Mouse (Mus musculus): ENCODE measurements around the gene Aamp.
"Not testable (repeated sequence)": the region's sequence is repeated elsewhere in the genome, so short reads cannot be mapped to it uniquely, and the experiment has no call there.

Aamp gene

DNA sequence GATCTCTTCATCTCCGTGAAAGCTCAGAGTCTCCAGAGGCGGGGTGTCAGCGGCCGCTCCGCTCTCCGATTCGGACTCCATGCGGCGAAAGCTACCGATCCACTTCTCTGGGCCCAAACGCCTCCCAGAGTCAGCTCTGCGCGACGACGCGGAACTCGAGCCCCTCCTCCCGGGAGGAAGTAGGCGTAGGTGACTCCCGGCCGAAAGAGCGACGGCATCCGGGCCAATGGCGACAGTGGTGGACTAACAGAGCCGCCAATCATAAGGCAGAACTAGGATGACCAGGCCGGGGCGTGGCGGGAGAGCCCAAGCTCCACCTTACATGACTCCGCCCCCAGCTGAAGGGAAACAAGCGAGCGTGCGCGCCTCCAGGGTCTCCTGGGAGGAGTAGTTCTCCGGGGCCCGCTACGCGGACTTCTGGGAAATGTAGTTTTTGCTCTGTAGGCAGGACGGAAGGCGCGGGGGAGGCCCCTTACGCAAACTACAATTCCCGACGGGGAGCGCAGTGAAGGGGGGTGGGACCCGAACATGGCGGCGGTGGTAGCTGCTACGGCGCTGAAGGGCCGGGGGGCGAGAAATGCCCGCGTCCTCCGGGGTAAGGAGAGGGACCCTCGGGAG, at the start of gene Aamp, which contains the start of gene Pnkd:
Gene Aamp, minus strand, starts transcription at position 196 of the 618 bp plus-strand sequence.
Gene Pnkd, plus strand, starts transcription at position 388 of the 618 bp plus-strand sequence.
- DNase-seq (ENCODE audit: low spot score): peak; percentile 100

DNA sequence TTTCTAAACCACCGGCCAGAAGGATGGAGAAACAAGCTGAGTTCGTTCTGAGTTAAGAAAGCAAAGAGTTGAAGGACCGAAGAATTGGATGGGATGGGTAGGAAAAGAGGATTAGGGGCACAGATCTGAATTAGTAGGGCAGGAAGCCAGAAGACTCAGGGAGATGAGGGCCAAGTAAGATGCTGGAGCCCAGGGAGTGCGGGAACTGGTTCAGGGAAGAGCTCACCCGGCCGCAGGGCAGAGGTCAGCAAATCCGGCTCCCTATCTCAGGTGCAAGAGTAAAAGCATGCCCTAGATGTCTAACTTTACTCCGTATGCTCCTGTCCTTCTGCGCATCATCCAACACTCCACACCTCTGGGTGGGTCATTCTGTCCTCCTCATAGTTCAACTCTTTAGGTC, 48.4 kb upstream of the Aamp start:
- no peak for DNase-seq (ENCODE audit: low spot score)

DNA sequence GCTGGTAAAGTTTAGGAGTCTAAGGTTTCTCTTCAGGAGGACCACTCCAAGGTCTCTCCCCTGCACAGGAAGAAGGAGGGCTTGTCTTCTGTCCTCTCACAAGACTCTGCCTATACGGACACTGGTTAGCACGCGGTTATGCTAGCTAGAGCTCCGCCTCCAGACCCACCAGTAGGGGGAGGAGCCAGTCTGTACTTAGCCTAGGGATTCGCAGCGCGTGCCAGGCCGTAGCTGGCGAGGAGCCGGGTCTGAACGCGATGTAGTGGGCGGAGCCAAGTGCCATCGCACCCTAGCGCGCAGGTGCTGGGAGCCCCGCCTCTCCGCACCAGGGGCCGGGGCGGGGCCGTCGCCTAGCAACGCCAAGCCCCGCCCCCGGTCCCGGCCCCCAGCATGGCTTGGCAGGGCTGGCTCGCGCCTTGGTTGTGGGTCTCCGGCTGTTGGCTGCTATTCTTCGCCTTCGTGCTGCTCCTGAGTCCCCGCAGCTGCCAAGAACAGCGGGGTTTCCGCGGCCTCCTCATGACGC, 47.8 kb upstream of the Aamp start:
- peak; percentile 97 for DNase-seq (ENCODE audit: low spot score)

- DNase-seq (ENCODE audit: low spot score): no peak
These were observed 46.6 kb upstream of the Aamp start for GRCm38 (mm10) chr1:74331046-74331681.

GRCm38 (mm10) chr1:74329899-74330431, 45.4 kb upstream of the Aamp start:
- no peak for DNase-seq (ENCODE audit: low spot score)

DNA sequence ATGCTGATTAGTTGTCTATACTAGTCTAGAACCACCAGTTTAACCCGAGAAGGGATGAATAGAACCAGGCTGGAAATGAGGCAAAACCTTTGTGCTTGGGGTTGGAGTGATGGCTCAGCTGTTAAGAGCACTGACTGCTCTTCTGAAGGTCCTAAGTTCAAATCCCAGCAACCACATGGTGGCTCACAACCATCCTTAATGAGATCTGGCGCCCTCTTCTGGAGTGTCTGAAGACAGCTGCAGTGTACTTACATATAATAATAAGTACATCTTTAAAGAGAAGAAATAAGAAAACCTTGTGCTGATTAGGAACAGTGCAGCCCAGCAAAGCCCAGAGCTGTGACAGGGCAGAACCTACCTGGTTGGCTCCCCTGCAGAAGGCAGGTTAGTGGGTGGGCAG, 42.4 kb upstream of the Aamp start:
- DNase-seq (ENCODE audit: low spot score): not testable (repeated sequence)

DNA sequence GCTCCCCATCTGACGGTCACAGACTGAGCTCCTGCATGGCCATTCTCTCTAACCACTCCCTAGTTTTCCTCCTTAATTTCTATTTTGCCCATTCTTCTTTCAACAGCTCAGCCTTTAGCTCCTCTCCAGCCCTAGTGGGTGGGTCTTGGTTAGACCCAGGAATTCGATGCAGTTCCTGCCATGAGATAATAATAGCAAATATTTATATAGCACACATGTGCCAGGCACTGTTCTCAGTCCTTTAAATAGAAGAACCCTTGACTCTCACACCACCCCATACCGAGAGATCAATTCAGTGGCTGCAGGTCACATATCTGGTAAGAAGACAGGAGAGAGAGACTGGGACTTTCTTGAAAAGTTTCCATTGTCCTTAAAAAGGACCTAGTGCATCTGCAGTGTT, 36.9 kb upstream of the Aamp start:
- no peak for DNase-seq (ENCODE audit: low spot score)

- DNase-seq (ENCODE audit: low spot score): no peak
These were observed 34.2 kb upstream of the Aamp start for GRCm38 (mm10) chr1:74318711-74319110.

- DNase-seq (ENCODE audit: low spot score): no peak
These were observed 31.7 kb upstream of the Aamp start for GRCm38 (mm10) chr1:74316114-74316827.

- no peak for DNase-seq (ENCODE audit: low spot score)
These were observed 30.3 kb upstream of the Aamp start for GRCm38 (mm10) chr1:74314796-74315195.

DNA sequence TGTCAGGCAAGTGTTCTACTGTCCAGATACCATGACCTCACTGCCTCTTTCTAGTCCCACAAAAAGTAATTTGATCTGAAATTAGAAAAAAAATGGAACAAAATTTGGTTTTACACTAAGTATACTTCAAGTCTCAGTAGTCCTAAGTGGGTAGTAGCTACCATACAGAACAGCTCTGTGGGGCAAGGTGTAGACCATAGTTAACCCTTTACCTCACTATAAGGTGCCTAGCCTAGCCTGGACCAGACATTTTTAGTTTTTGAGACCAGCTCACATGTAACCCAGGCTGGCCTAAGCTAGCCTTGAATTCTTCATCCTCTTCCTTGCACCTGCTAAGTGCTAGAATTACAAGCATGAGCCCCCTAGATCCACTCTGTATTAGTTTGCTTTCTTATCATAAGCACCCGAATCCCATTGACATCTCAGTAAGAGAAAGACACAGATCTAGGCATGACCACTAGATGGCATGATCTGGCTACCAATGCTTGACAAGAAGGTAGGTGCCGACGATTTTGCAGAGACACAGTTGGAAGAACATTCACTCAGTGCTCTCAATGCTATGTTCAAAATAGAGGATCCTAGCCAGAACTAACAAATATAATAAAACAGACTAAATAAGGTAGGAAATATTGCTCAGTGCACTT, 28.6 kb upstream of the Aamp start:
- DNase-seq (ENCODE audit: low spot score): peak; percentile 91

- no peak for DNase-seq (ENCODE audit: low spot score)
These were observed 25.2 kb upstream of the Aamp start for GRCm38 (mm10) chr1:74309767-74310166.

DNA sequence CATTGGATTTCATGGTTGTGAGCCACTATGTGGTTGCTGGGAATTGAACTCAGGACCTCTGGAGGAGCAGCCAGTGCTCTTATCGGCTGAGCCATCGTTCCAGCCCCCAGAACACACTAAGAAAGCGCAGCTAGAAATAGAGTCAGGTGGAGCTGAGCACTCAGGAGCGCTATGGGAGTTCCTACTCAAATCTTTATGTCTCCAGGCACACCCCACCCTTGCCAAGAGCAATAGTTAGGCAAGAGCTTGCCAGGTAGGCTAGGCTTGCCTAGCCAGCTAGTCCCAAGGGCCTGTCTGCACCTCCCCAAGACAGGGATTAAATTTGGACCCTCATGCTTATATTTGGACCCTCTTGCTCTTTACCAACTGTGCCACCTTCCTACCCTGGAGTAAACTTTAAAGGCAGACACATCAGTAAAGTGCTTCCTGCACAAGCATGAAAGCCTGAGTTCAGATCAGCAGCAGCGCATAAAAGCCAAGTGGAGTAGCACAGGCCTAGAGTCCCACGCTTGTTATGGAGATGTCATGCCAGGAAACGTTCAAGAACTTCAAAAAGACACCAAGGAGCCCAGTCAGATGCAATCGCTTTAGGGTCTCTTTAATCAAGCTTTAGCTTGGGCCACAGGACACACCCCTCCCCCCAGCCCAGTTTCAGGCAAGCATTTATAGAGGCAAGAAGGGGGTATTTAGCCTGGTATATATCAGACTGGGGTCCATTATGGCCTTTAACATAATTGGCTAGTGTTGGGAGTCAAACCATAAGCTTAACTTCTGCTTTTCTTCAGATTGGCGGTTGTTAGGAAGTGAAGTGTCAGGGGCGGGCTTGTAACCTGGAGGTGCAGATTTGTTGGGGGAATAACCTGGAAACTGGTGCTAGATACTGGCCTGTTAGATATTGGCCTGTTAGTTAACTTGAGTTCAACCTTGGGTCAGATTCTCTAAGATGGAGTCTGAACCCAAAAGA, 23.7 kb upstream of the Aamp start:
- no peak for DNase-seq (ENCODE audit: low spot score)

DNA sequence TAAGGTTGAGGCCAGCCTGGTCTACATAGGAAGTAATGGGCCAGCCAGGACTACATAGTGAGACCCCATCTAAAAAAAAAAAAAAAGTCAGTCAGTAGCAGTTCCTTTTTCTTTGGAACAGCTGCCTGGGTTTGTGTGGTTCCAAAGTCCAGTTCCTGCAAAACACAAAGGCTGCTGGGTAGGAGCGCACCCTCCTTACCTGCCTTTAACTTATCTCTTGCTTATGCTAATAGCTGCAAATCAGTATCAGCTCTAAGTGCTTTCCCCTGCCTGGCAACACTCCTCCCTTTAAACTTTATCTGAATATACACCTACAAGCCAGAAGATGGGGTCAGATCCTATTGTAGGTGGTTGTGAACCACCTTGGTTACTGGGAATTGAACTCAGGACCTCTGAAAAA, 22.6 kb upstream of the Aamp start:
- no peak for DNase-seq (ENCODE audit: low spot score)

- no peak for DNase-seq (ENCODE audit: low spot score)
These were observed 21.0 kb upstream of the Aamp start, which contains the start of gene Tmbim1 for GRCm38 (mm10) chr1:74305522-74305921. Tmbim1 (minus strand) TSS chr1:74305622.

DNA sequence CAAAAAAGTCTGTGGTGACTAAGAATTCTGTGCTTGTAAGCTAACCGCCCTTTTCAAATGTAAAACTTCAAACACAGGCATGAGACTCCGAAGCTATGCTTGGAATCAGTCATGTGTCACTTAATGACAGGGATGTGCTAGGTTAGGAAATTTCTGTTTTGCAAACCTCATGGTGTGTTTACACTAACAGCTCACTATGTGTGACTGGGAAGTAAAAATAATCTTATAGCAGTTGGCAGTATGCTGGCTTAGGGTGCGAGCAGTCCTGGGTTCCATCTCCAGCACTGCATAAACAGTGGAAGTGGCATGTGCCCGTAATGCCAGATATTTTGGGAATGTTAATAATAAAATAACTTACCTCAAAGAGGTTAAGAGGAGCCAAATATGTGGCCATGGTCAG, 20.4 kb upstream of the Aamp start:
- DNase-seq (ENCODE audit: low spot score): no peak

- DNase-seq (ENCODE audit: low spot score): no peak
These were observed 19.8 kb upstream of the Aamp start for GRCm38 (mm10) chr1:74304339-74304790.

DNA sequence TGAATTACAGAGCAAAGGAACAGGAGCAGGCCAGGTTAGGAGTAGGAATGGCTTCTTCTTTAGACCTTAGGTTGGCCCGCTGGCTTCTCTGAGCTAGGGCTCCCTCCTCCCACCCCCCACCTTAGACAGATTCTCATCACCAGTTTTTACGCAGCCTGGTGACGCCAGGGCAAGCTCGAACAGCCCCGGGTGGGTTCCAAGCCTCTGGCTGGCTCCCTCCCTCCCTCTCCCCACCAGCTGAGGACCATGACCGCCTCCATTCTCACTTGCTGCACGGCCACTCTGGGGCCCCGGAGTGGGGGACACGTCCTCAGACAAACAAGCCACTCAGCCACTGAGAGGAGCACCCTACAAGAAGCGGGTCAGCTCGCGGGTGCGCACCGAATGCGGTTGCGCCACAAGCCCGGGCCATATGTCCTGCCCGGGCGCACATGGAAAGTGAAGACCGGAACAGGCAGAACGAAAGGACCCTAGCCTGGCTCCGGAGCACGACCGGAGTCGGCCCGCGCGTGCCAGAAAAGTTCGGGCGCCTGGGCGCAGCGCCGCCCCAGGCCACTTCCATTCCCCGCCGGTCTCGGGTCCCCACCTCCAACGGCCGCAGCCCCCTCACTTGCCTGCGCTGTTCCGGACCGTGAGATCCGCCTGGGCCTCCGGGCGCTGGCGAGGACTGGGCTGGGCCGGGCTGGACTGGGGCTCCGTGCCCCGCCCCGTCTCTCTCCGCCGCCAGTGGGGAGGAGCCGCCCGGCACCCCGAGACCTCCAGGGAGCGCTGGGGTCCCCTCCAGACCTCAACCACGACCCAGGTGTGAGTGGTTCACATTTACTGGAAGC, 19.2 kb upstream of the Aamp start:
- DNase-seq (ENCODE audit: low spot score): peak; percentile 57

GRCm38 (mm10) chr1:74302835-74303234, 18.3 kb upstream of the Aamp start:
- DNase-seq (ENCODE audit: low spot score): no peak

GRCm38 (mm10) chr1:74302229-74302628, 17.7 kb upstream of the Aamp start:
- no peak for DNase-seq (ENCODE audit: low spot score)
